Mouse (Mus musculus): Measurements from ENCODE around the gene Rpl27a. TPM values are rescaled to one million over a fixed set of nuclear protein-coding genes. Genes with fewer than 3 reads are reported as not detected.

Gene Rpl27a
- polyA plus RNA-seq (2015; fragmentation: Nextera tagmentation; extraction: Ambion mirVana), result 58.5 and 71.9 TPM in 2 replicates

GRCm38 (mm10) chr7:109518838-109519696 lies at the start of gene Rpl27a:
Gene Rpl27a, plus strand, starts transcription at chr7:109519147.
- Histone ChIP-seq H3K27ac (replicated peaks) (peak within 1 kb of the TSS; percentile 98), H3K4me2 (peak within 1 kb of the TSS; percentile 80), H3K27me3 (no peaks in the 10 kb centered on the region), H3K4me1 (replicated peaks) (peaks cover 54% of the 10 kb centered on the region), H3K9ac (peak within 1 kb of the TSS; percentile 97), H3K36me3 (replicated peaks) (peaks cover 40% of the 10 kb centered on the region), H3K9me3 (replicated peaks) (no peaks in the 10 kb centered on the region), H3K4me3 (replicated peaks) (peak within 1 kb of the TSS; percentile 98)
- under 1% methylated on average over 72 of the region's 72 CpGs for WGBS (ENCODE audit: insufficient replicate concordance)
- ATAC-seq (ENCODE audit: insufficient read depth), result peak; percentile 91

- Histone ChIP-seq H3K4me3 (replicated peaks) (no peak overlapping the region), H3K27ac (replicated peaks) (no peak overlapping the region), H3K4me2 (no peak overlapping the region), H3K36me3 (replicated peaks) (no peaks in the 10 kb centered on the region), H3K9ac (no peak overlapping the region), H3K4me1 (replicated peaks) (no peaks in the 10 kb centered on the region), H3K9me3 (replicated peaks) (no peaks in the 10 kb centered on the region), H3K27me3 (no peaks in the 10 kb centered on the region)
- 37% methylated on average over 4 of the region's 4 CpGs for WGBS (ENCODE audit: insufficient replicate concordance)
- ATAC-seq (ENCODE audit: insufficient read depth), result no peak
Measured at GRCm38 (mm10) chr7:109470700-109471099, 48.2 kb upstream of the Rpl27a start.

GRCm38 (mm10) chr7:109477926-109478325 lies 41.0 kb upstream of the Rpl27a start:
- Histone ChIP-seq H3K27ac (replicated peaks) (no peak overlapping the region), H3K4me2 (no peak overlapping the region), H3K36me3 (replicated peaks) (no peaks in the 10 kb centered on the region), H3K4me3 (replicated peaks) (no peak overlapping the region), H3K9ac (no peak overlapping the region), H3K27me3 (no peaks in the 10 kb centered on the region), H3K4me1 (replicated peaks) (no peaks in the 10 kb centered on the region), H3K9me3 (replicated peaks) (no peaks in the 10 kb centered on the region)
- no peak for ATAC-seq (ENCODE audit: insufficient read depth)
- WGBS (ENCODE audit: insufficient replicate concordance), result 58% methylated on average over 3 of the region's 3 CpGs

DNA sequence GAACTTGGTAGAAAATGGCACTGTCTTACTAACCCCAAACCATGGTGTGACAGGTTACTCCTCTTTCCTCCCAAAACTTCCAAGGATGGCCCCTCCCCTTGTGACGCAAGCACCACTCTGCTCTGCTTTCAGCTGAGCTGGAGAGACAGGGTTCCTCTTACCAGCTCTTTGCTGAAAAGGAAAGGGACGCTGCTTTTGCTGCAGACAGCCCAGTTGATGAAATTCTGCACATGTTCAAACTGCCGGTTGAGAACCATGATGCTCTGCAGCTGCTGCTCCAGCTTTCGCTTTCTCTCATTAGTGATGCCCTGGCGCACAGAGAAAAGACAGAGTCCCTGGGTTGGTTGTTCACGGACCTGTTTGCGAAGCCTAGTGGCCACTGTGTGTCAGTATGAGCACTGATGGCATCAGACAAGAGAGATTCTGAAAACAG lies 38.2 kb upstream of the Rpl27a start:
- Histone ChIP-seq H3K9me3 (replicated peaks) (no peaks in the 10 kb centered on the region), H3K9ac (no peak overlapping the region), H3K4me1 (replicated peaks) (no peaks in the 10 kb centered on the region), H3K27me3 (no peaks in the 10 kb centered on the region), H3K36me3 (replicated peaks) (no peaks in the 10 kb centered on the region), H3K27ac (replicated peaks) (no peak overlapping the region), H3K4me3 (replicated peaks) (no peak overlapping the region), H3K4me2 (no peak overlapping the region)
- 38% methylated on average over 7 of the region's 7 CpGs for WGBS (ENCODE audit: insufficient replicate concordance)
- no peak for ATAC-seq (ENCODE audit: insufficient read depth)

DNA sequence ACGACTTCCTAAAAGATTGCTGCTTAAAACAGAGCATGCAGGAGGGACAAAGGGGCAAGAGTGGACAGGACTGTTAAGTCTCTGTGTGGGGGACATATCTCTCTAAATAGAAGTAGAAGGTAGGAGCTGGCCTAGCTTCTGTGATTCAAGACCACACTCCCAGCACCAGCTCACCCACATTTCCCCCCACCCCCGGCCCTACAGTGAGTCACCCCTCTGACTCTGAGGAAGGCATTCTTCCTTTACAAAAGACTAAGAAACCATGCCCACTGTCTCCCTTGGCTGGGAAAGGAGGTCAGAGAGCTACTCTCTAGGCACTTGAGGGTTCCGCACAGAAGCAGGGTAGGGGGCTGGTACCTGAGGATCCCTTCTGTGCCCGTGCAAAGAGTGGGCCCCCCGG lies 34.7 kb upstream of the Rpl27a start:
- H3K27ac ChIP-seq (replicated peaks), result no peak overlapping the region
- H3K4me3 ChIP-seq (replicated peaks), result no peak overlapping the region
- H3K9ac ChIP-seq, result no peak overlapping the region
- ATAC-seq (ENCODE audit: insufficient read depth), result no peak
- H3K4me1 ChIP-seq (replicated peaks), result no peaks in the 10 kb centered on the region
- H3K36me3 ChIP-seq (replicated peaks), result no peaks in the 10 kb centered on the region
- 46% methylated on average over 5 of the region's 5 CpGs for WGBS (ENCODE audit: insufficient replicate concordance)
- H3K4me2 ChIP-seq, result no peak overlapping the region
- no peaks in the 10 kb centered on the region for H3K27me3 ChIP-seq
- no peaks in the 10 kb centered on the region for H3K9me3 ChIP-seq (replicated peaks)

- H3K4me2 ChIP-seq, result no peak overlapping the region
- WGBS (ENCODE audit: insufficient replicate concordance), result 55% methylated on average over 18 of the region's 18 CpGs
- H3K9me3 ChIP-seq (replicated peaks), result no peaks in the 10 kb centered on the region
- H3K4me1 ChIP-seq (replicated peaks), result no peaks in the 10 kb centered on the region
- no peak overlapping the region for H3K4me3 ChIP-seq (replicated peaks)
- no peak overlapping the region for H3K27ac ChIP-seq (replicated peaks)
- H3K9ac ChIP-seq, result no peak overlapping the region
- peaks cover 20% of the 10 kb centered on the region for H3K27me3 ChIP-seq
- no peaks in the 10 kb centered on the region for H3K36me3 ChIP-seq (replicated peaks)
- no peak for ATAC-seq (ENCODE audit: insufficient read depth)
Measured at GRCm38 (mm10) chr7:109492616-109493318, 26.2 kb upstream of the Rpl27a start.

GRCm38 (mm10) chr7:109493319-109494316 lies 25.3 kb upstream of the Rpl27a start:
- WGBS (ENCODE audit: insufficient replicate concordance), result 28% methylated on average over 21 of the region's 21 CpGs
- Histone ChIP-seq H3K9me3 (replicated peaks) (no peaks in the 10 kb centered on the region), H3K4me3 (replicated peaks) (no peak overlapping the region), H3K9ac (no peak overlapping the region), H3K4me2 (no peak overlapping the region), H3K36me3 (replicated peaks) (no peaks in the 10 kb centered on the region), H3K4me1 (replicated peaks) (no peaks in the 10 kb centered on the region), H3K27me3 (peaks cover 20% of the 10 kb centered on the region), H3K27ac (replicated peaks) (no peak overlapping the region)
- no peak for ATAC-seq (ENCODE audit: insufficient read depth)

- Histone ChIP-seq H3K9ac (no peak overlapping the region), H3K9me3 (replicated peaks) (no peaks in the 10 kb centered on the region), H3K4me2 (no peak overlapping the region), H3K4me1 (replicated peaks) (no peaks in the 10 kb centered on the region), H3K27ac (replicated peaks) (no peak overlapping the region), H3K36me3 (replicated peaks) (no peaks in the 10 kb centered on the region), H3K27me3 (peaks cover 20% of the 10 kb centered on the region), H3K4me3 (replicated peaks) (no peak overlapping the region)
- 54% methylated on average over 4 of the region's 4 CpGs for WGBS (ENCODE audit: insufficient replicate concordance)
- no peak for ATAC-seq (ENCODE audit: insufficient read depth)
Measured at GRCm38 (mm10) chr7:109497507-109497906, 21.4 kb upstream of the Rpl27a start.

- Histone ChIP-seq H3K27ac (replicated peaks) (no peak overlapping the region), H3K27me3 (peaks cover 5% of the 10 kb centered on the region; the same call in 1 of the 2 replicates), H3K4me1 (replicated peaks) (peaks cover 18% of the 10 kb centered on the region), H3K4me3 (replicated peaks) (no peak overlapping the region), H3K4me2 (no peak overlapping the region), H3K36me3 (replicated peaks) (no peaks in the 10 kb centered on the region), H3K9me3 (replicated peaks) (no peaks in the 10 kb centered on the region), H3K9ac (no peak overlapping the region)
- no peak for ATAC-seq (ENCODE audit: insufficient read depth)
- WGBS (ENCODE audit: insufficient replicate concordance), result 26% methylated on average over 8 of the region's 8 CpGs
Measured at GRCm38 (mm10) chr7:109507119-109507518, 11.8 kb upstream of the Rpl27a start.

DNA sequence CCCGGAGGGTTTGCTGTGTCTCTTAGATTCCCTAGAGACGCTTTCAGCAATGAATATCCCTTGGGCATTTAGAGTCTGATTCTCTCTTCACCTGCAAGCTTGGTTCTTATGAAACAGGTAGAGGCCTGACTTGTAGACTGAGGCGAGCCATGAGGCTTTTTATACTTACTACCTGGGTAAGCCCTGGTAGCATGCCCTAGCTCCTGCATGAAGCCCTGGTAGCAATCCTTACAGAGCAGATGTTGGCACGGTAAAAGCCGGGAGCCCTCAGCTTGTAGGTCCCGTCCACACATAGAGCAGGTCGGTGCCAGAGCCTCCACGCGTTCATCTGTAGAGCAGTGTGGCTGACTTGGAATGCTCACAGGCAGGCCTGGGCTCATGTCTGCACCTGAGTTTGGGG lies 11.4 kb upstream of the Rpl27a start:
- 67% methylated on average over 9 of the region's 9 CpGs for WGBS (ENCODE audit: insufficient replicate concordance)
- no peak for ATAC-seq (ENCODE audit: insufficient read depth)
- H3K9me3 ChIP-seq (replicated peaks), result no peaks in the 10 kb centered on the region
- H3K9ac ChIP-seq, result no peak overlapping the region
- H3K36me3 ChIP-seq (replicated peaks), result no peaks in the 10 kb centered on the region
- no peak overlapping the region for H3K27ac ChIP-seq (replicated peaks)
- H3K27me3 ChIP-seq, result peaks cover 5% of the 10 kb centered on the region; the same call in 1 of the 2 replicates
- no peak overlapping the region for H3K4me3 ChIP-seq (replicated peaks)
- H3K4me1 ChIP-seq (replicated peaks), result peaks cover 21% of the 10 kb centered on the region
- no peak overlapping the region for H3K4me2 ChIP-seq

Measured in liver, embryonic 15.5 days (tissue).